Mouse (Mus musculus): ENCODE data around the gene Sec63.
A peak's percentile ranks its signal among the peaks of the same experiment; 100 is the strongest.

The Sec63 gene

DNA sequence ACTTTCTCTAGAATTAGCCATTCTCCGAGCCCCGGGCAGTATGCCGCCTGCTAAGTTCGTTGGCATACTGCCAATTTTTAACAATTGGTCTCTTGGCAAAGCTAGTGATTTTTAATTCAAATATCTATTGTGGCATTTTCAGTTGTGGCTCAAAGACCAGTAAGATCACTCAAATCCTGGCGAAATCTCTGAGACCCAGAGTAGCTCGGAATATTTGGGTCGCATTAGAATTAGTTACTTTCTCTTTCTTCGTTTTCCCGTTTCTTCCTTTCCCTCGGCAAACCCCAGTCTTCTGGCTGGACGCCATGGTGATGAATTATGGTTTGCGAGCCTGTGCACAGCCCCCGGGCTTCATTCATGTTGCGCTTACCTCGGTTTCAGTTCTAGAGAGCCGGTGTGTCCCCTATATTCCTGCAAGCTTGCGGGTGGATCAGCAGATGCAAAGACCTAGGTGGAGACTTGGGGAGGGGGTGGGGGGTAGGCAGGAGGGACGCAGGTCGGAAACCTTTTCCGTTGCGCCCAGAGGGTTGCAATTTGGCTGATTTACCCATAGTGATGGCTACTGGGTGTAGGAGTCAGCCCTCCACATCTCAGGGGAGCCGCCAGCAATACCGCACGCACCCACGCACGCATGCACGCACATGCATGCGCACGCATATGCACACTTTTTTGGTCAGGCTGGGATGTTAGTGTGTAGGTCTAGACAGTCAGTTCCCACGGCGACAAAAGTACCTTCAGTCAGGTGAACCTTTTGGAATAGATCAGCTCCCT is 102.5 kb downstream of the Sec63 start:
- peak; percentile 54 for DNase-seq (ENCODE audit: low spot score)

DNA sequence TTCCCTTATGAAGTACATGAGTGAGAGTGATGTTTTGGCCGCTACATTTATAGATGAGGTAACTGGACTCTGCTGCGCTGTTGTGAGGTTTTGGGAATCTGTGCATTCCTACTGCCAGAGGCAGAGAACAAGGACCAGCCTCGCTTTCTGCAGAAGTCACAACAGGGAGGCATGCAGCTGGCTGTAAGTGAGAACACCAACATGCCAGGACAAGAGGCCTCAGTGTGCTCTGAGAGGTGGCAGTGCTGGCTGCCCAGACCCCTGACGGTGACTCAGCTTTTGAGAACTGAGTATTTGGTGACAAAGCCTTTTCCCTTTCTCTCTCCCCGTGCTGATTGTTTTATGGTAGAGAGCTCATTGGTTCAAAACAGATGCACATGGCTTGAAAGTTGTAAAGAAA is 103.4 kb downstream of the Sec63 start:
- no peak for DNase-seq (ENCODE audit: low spot score)

DNA sequence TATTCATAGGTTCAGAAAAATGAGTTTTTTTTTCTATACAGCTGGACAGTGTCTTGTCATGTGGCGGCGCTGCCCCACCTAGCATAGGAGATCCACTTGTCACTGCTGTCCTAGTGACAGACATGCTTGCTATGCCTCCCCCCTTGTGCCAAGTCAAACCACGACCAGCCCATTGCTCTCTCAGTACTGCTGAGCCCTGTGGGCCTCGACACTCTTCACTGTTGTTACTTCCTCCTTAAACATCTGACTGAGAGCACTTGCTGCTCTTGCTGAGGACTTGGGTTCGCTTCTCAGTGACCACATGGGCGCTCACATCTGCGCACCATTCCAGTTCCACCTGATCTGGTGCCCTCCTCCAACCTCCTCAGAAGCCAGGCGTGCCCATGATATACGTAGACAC is 107.1 kb downstream of the Sec63 start:
- no peak for DNase-seq (ENCODE audit: low spot score)

DNA sequence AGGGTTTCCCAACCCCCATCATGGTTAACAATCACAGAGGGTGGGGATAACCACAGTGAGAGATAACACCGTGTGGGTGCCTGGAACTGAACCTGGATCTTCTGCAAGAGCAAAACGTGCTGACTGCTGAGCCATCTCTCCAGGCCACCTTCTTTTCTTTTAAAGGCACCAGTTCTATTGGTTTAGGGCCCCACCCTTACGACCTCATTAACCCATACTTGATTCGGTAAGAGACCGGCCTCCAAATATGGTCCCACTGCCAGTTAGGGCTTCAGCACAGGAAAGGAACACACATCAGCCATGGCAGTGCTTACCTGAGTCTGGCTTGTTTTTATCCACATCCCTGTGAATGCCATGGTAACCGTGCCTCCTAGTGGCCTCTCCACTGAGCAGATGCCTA is 108.2 kb downstream of the Sec63 start:
- DNase-seq (ENCODE audit: low spot score): no peak

DNA sequence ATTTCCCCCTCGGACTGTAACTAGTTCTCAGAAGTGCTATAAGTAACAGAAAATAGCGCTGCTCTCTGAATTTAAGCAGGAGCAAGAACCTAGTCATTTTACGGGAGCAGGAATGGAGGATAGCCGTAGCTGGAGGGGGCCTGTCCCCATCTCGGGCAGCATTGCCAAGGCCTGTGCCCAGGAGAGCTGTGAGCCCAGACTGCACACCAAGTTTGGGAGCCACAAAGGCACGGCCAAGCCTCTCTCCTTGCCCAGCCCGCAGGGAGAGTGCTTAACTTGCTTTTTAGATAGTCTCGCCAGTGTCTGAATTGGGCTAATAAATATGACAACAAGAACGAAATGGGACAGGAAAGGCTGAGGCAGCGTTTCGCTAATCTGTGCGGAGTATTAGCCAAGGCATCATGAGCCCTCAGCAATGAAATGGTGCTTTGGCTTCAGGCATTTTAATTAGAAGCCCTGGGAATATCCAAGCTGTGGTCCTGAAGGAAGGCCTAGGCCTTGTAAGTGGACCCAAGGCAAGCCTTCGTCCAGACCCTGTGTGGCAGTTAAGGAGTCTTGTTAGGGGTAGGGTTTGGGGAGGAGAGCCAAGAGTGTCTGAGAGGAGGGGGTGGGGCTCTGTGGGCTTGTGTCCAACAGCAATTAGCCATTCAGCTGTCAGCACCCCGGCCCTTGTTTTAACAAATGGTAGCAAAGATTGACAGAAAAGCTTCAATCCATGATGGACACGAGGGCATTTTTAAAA is 111.1 kb downstream of the Sec63 start:
- DNase-seq (ENCODE audit: low spot score): no peak

DNA sequence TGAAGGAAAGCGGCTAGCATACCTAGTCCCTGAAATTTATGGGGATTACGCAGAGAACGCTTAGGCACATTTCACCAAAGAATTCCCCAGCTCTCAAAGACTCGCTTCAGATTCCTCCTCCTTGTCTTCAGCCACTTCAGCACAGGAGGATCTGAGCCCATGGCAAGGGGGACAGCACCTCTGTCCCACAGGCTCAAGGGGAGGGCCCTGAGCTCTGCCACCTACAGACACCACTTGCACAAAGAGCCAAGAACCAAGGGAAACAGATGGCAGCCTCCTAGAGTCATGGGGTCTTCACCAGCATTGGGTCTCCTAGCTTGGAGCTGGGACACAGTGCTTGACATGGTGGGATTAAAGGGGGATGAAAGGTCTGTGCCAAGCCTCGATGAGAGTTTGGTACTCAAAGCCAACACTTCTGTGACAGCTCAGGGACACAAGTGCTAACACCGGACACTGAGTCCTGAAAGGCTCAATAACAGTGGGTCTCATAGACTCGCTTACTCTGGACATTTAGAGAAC is 111.8 kb downstream of the Sec63 start:
- no peak for DNase-seq (ENCODE audit: low spot score)

DNA sequence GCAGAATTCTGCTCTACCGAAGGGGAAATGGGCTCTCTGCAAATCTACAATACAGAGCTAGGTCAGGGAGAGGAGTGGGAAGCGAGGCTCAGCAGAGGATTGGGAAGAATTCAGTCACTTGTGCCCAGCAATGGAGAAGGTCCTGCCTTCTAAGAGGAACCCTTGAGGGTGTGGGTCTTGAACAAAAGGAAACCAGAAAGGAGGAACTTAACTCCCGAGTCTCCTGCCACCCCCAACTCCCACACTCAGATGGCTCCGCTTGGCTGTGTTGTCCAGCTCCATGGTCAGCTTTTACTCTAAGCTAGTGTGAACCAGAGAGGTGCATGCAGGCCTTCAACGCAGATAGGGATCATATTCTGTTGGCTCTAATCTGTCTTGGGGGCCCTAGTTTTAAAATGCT is 114.9 kb downstream of the Sec63 start:
- no peak for DNase-seq (ENCODE audit: low spot score)

DNA sequence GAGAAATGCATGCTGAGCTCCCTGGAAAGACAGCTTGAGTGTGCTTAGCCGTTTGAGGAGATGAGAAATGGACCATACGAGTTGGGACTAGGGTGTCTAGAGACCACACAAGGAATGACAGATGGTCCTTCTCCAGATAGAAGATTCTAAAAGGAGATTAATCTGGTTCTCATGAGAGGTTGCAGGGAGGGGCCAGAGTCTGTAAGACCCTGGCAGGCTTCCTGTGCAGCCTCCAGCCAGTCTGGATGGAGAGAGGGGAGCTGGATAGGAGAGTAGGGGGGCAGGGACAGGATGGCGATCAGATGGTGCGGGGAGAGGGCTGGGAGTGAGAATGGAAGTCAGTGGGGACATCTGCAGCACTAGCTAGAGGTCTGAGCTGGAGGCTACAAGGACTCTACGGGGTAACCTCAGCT is 118.0 kb downstream of the Sec63 start:
- no peak for DNase-seq (ENCODE audit: low spot score)

DNA sequence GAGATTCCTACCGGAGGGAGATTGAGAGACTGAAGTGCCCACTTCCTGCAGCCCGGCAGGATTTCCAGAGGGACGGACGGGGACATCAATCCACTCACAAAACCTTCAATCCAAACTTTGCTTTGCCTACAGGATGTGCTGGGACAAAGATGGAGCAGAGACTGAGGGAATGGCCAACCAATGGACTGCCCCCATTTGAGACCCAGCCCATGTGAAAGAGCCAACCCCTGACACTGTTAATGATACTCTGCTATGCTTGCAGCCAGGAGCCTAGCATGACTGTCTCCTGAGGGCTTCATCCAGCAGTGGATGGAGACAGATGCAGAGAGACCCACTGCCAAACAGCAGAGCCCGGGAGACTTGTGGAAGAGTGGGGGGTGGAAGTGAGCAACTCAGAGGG is 118.4 kb downstream of the Sec63 start:
- no peak for DNase-seq (ENCODE audit: low spot score)
